Mouse (Mus musculus): ENCODE results near the gene Cep170.
"Not testable (repeated sequence)": the region's sequence is repeated elsewhere in the genome, so short reads cannot be mapped to it uniquely, and the experiment has no call there.

Cep170 gene

GRCm38 (mm10) chr1:176814036-176814420, at the start of gene Cep170:
Gene Cep170, minus strand, starts transcription at chr1:176814067.
- peak; percentile 88 for DNase-seq (ENCODE audit: low spot score)

GRCm38 (mm10) chr1:176861981-176862644, 48.2 kb upstream of the Cep170 start:
- peak; percentile 7 for DNase-seq (ENCODE audit: low spot score)

- no peak for DNase-seq (ENCODE audit: low spot score)
Observed at GRCm38 (mm10) chr1:176852813-176853590, 39.1 kb upstream of the Cep170 start.

GRCm38 (mm10) chr1:176851401-176851800, 37.5 kb upstream of the Cep170 start:
- no peak for DNase-seq (ENCODE audit: low spot score)

GRCm38 (mm10) chr1:176849377-176849776, 35.5 kb upstream of the Cep170 start:
- DNase-seq (ENCODE audit: low spot score), result no peak

GRCm38 (mm10) chr1:176848613-176849290, 34.9 kb upstream of the Cep170 start:
- DNase-seq (ENCODE audit: low spot score), result no peak

GRCm38 (mm10) chr1:176847118-176847859, 33.4 kb upstream of the Cep170 start:
- DNase-seq (ENCODE audit: low spot score), result no peak

- no peak for DNase-seq (ENCODE audit: low spot score)
Observed at GRCm38 (mm10) chr1:176845082-176845977, 31.5 kb upstream of the Cep170 start.

GRCm38 (mm10) chr1:176836562-176836961, 22.7 kb upstream of the Cep170 start:
- not testable (repeated sequence) for DNase-seq (ENCODE audit: low spot score)

- DNase-seq (ENCODE audit: low spot score), result no peak
Observed at GRCm38 (mm10) chr1:176835501-176836294, 21.8 kb upstream of the Cep170 start.

- DNase-seq (ENCODE audit: low spot score), result no peak
Observed at GRCm38 (mm10) chr1:176834880-176835279, 21.0 kb upstream of the Cep170 start.

GRCm38 (mm10) chr1:176833948-176834347, 20.1 kb upstream of the Cep170 start:
- DNase-seq (ENCODE audit: low spot score), result no peak

GRCm38 (mm10) chr1:176833257-176833656, 19.4 kb upstream of the Cep170 start:
- no peak for DNase-seq (ENCODE audit: low spot score)

GRCm38 (mm10) chr1:176832607-176833006, 18.7 kb upstream of the Cep170 start:
- no peak for DNase-seq (ENCODE audit: low spot score)

- no peak for DNase-seq (ENCODE audit: low spot score)
Observed at GRCm38 (mm10) chr1:176832071-176832470, 18.2 kb upstream of the Cep170 start.

- DNase-seq (ENCODE audit: low spot score), result no peak
Observed at GRCm38 (mm10) chr1:176828666-176829065, 14.8 kb upstream of the Cep170 start.

GRCm38 (mm10) chr1:176827945-176828485, 14.1 kb upstream of the Cep170 start:
- DNase-seq (ENCODE audit: low spot score), result no peak

- DNase-seq (ENCODE audit: low spot score), result no peak
Observed at GRCm38 (mm10) chr1:176827365-176827764, 13.5 kb upstream of the Cep170 start.

- DNase-seq (ENCODE audit: low spot score), result no peak
Observed at GRCm38 (mm10) chr1:176826931-176827330, 13.1 kb upstream of the Cep170 start.

- no peak for DNase-seq (ENCODE audit: low spot score)
Observed at GRCm38 (mm10) chr1:176826186-176826585, 12.3 kb upstream of the Cep170 start.

Data from spleen, adult 12 weeks (tissue).